Mouse (Mus musculus): ENCODE data around the gene Rex2. TPM values are rescaled to one million over a fixed set of nuclear protein-coding genes. Genes with fewer than 3 reads are reported as not detected.
"Not testable (repeated sequence)": the region's sequence is repeated elsewhere in the genome, so short reads cannot be mapped to it uniquely, and the experiment has no call there.

Rex2 gene
- total RNA-seq (2021): 1 to 10 TPM in 1 of 2 experiments, under 1 TPM in 1; 0.45 to 1.2 TPM
- long read RNA-seq, experiment 1: 0 reads
- long read RNA-seq, experiment 2: 0 reads

DNA sequence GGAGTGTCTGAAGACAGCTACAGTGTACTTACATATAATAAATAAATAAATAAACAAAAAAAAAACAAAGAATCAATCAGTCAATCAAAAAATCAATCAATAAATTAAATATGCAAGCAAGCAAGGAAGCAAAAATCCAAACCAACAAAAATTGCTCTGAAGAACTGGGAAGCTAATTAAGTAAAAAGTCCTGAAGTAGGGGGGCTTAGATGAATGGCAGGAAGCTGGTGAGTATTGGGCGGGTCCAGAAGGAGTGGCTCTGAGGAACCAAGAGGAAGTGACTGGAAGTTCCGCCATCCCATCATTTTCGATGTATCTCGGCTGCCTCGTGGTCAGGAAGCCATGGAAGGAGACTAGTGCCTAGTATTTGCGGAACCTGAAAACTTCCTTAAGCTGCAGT lies at the start of gene Rex2:
TSS of gene Rex2 (plus strand) at position 301 of the 400 bp plus-strand sequence.
- not testable (repeated sequence) for DNase-seq

DNA sequence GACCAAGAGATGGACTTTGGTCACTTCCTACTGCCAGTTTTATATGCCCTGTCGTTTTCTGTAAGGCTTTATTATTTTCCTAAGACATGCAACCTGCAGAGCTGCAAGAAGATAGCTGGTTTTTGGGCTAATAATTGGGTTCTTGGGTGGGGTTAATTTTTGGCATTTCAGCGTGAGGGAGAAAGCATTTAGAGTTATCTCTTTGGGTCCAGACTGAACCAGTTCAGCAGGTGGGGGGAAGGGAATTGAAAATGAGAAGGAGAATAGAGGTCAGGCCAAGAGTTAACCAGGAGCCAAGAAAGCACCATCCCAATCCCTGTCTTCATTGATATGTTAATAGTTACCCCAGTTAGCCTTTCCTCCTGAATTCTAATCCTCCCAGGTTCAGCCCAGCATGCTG lies 45.1 kb upstream of the Rex2 start:
- DNase-seq: not testable (repeated sequence)

DNA sequence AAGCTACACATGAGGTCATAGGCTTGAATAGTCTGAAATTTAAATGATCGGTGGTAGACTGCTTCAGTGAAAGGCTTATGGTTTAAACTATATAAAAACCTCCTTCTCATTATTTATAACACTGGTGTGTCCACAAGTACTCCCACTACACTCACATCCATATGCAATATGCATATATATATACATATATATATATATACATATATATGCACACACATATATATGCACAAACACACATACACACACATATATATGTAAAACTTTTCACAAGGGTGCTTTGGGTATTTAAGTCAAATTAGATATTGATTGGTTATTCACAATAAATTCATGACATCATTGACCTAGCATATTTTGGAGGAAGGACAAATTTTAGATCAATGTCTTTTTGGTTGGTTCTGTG lies 3.2 kb upstream of the Rex2 start:
- not testable (repeated sequence) for DNase-seq

DNA sequence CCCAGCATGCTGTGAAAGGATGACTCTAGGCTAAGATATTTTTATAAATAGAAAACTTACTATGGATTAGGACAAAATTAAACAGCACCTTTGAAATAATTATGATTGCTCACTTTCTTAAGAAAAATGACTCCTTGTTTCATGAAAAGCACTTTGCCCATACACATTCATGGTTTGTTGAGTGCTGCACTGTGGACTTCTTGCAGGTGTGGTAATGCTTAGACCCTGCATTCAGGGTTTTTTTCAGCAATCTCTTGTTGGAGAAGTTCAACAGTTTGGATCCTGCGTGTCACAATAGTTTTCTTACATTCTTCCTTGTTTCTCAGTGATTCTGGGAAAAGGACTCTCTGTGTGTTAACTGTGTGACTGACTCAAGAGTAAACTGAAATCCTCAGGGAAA lies 4.7 kb downstream of the Rex2 start:
- DNase-seq: not testable (repeated sequence)

DNA sequence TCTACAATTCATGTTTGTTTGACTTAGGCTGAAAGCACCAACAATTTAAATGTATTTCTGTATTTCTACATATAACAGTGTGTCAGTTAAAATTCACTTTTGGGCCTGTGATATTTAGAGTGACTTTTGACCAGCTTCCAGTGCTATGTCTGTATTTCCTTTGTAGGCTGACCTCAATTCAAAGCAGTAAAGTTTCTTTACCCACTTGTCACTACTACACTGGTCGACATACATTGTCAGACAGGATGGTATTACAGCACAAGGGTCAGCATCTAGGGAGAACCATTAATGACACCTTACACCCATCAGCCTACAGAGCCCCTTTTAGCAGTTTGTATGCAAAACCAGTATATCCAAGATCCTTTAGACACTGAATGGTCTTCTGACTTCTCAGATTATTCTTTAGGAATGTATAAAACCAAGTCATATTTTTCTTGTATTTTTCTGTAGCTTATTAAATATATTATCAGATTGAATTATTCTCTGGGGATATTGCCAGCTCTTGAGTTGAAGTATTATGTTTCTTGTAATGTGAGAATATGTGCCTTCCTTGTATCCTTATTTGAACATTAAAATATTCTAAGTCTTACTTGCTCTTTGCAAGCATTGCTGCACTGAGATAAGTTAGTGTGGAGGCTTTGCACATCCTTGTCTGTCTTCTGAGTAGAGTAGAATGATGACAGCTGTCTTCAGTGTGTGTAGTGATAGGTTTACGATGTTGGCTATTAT lies 9.8 kb downstream of the Rex2 start:
- DNase-seq: not testable (repeated sequence)

DNA sequence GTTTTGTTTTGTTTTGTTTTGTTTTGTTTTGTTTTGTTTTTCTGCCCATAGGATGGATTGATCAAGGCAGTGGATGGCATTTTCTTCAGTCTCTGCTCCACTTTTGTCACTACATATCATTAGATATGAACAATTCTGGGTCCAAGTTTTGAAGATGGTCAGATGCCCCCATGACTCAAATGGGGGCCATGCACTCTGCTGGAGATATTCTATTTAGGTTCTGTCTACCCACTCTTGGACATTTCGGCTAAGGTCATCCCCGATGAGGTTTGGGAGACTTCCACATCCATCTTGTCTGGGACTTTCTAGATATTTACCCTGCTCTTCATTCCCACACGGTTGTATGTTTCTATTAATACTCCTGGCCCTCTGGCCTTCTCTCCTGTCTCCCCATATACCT lies 42.1 kb downstream of the Rex2 start:
- not testable (repeated sequence) for DNase-seq

DNA sequence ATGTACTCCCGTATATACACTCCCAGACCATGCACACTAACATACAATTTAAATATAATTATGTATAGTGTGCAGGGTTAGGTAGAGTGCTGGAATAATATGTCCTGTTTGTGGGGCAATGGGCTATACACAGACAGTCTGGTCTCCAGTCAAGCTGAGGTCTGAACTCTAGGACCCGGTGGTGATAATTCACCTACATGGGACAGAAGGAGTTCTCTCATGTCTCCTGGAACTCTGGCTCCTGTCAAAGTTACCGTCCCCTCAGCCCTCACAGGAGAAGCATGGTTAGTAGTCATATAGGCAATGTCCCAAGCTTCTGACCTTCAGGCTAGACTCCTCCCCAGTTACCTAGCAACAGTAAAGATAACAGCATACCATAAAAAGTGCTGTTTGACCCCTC lies 44.2 kb downstream of the Rex2 start:
- DNase-seq: not testable (repeated sequence)

DNA sequence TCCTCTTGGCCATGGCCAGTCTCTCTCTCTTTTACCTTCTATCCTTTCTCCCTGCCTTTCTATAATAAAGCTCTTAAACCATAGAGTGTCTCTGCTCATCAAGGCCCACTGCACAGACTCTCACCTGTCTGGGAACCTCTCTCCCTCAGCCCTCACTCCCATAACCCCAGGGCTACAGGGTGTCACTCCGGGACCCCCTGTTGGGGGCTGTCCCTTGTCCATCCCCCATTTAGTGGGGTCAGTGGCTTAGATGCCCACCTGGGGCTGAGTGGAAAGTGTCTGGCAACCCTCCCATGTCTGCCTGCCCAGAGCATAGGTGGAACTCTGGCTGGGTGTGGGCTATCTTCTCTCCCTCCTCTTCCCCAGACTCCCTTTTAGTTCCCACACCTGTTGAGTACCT lies 44.7 kb downstream of the Rex2 start:
- not testable (repeated sequence) for DNase-seq

DNA sequence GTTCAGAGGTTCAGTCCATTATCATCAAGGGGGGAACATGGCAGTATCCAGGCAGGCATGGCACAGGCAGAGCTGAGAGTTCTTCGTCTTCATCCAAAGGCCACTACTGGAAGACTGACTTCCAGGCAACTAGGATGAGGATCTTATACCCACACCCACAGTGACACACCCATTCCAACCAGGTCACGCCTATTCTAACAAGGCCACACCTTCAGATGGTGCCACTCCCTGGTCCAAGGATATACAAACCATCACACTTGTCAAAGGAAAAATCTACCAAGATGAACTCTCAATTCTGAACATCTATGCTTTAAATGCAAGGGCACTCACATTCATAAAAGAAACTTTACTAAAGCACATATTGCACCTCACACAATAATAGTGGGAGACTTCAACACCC lies 74.0 kb downstream of the Rex2 start:
- DNase-seq: not testable (repeated sequence)

DNA sequence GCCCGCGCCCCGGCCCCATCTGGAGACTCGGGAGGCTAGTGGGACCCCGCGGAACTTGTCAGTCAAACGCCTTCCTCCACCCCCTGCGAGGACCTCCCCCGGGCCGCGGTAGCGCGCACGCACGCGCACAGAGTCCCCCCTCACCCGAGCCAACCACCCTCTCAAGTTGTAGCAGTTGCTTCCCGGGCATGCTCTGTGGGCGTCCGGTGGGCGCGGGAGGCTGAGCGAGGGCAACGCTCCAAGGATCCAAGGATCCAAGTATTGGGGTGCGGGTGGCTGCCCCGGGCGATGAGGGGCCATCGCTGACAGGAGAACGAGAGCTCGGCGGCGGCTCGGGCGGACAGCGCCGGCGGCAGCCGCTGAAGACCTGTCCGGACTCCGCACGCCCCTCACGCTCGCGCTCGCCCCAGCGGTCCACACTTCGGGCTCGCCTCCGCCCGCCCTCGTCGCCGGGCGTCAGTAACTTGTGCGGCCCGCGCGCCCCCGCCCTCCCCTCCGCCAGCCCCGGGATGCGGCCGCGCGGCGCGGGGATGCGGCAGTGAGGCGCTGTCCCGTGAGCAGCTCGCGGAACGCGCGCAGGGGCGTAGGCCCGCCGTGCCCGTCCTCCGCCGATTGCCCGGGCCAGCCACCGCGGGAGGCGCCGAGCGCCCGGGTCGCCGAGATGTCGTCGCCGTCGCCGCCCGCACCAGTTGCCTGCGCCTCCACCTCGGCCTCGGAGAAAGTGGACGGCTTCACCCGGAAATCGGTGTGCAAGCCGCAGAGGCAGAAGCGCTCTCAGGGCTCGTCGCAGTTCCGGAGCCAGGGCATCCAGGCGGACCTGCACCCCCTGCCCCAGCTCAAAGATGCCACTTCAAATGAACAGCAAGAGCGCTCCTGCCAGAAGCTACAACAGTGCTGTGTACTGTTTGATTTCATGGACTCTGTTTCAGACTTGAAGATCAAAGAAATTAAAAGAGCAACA lies 80.3 kb downstream of the Rex2 start:
- not testable (repeated sequence) for DNase-seq

DNA sequence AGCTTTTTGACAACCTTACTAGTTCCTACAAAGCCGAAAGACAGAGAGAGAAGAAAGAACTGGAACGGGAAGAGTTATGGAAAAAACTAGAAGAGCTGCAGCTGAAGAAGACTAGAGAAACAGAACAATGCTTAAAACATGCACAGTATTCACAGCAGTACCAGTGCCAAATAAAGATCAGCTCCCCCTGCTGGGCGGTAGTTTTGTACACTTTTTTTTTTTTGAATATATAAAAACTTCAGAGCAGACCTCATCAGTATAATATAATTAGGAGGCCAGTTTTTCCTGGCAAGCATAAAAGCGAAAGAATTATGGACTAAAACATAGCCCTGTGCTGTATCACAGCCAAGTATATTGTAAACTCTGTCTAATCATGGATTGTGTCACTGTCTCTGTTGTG lies 82.2 kb downstream of the Rex2 start:
- DNase-seq: not testable (repeated sequence)

Other genes starting within 250 kb of the Rex2 start
- not detected for gene Gm21411, start 112.3 kb upstream of the Rex2 start, total RNA-seq (2021)
- not detected for gene Zfp989, start 49.9 kb upstream of the Rex2 start, total RNA-seq (2021)
- gene Zfp991, start 110.2 kb downstream of the Rex2 start, total RNA-seq (2021): 10 to 100 TPM in 1 of 2 experiments, 1 to 10 TPM in 1; 9.5 to 15.8 TPM